Mouse (Mus musculus): Measurements from ENCODE around the gene Ttyh3.

DNA sequence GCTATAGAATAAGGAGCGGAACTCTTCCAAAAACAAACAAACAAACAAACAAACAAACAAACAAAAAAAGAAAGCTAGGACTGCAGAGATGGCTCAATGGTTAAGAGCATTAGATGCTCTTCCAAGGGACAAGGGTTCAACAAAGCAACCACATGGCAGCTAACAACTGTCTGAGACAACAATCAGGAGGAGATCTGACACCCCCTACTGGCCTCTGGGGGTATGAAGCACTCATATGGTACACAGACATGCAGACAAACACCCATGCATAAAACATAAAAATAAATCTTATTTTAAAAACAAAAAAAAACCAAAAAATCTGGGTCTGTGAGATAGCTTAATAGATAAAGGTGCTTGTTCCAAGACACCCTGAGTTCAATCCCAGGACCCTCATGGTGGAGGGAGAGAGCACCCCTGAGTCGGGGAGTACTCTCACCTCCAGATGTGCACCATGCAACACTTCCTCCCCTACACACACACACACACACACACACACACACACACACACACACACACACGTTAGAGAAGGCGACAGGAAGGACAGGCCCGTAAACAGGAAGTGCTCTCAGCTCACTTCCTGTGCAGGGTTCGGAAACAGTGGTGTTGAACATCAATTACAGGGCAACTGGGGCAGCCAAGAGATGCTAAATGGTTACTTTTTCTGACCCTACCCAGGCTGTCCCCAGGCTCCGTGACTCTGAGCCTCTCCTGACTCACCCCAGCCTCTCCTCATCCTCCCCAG lies 12.3 kb downstream of the Ttyh3 start:
- TF ChIP-seq GATA1 (IDR thresholded peaks at IDR 0.05; ENCODE audit: borderline replicate concordance, low read length) (no peak), FLI1 (IDR thresholded peaks at IDR 0.05; ENCODE audit: low read length) (no peak)
